Mouse (Mus musculus): ENCODE results near the gene Selenoh.

Gene Selenoh

GRCm38 (mm10) chr2:84632001-84632400 is 38.6 kb downstream of the Selenoh start:
- DNase-seq (ENCODE audit: inconsistent ontology term): no peak

GRCm38 (mm10) chr2:84627036-84627435 is 43.5 kb downstream of the Selenoh start:
- DNase-seq (ENCODE audit: inconsistent ontology term): no peak

GRCm38 (mm10) chr2:84626366-84626975 is 44.1 kb downstream of the Selenoh start:
- peak; percentile 48 for DNase-seq (ENCODE audit: inconsistent ontology term)

GRCm38 (mm10) chr2:84624201-84624600 is 46.4 kb downstream of the Selenoh start:
- DNase-seq (ENCODE audit: inconsistent ontology term): no peak

GRCm38 (mm10) chr2:84623428-84624119 is 47.0 kb downstream of the Selenoh start:
- no peak for DNase-seq (ENCODE audit: inconsistent ontology term)

GRCm38 (mm10) chr2:84622668-84623067 is 47.9 kb downstream of the Selenoh start:
- DNase-seq (ENCODE audit: inconsistent ontology term): no peak

GRCm38 (mm10) chr2:84619646-84620340 is 50.8 kb downstream of the Selenoh start:
- no peak for DNase-seq (ENCODE audit: inconsistent ontology term)

All from Muller cell, postnatal 12 days (primary cell).